Mouse (Mus musculus) kidney, embryonic 14.5 days (tissue): Measurements from ENCODE around the gene Kif16b. TPM values are rescaled to one million over a fixed set of nuclear protein-coding genes. Genes with fewer than 3 reads are reported as not detected.
A peak's percentile ranks its signal among the peaks of the same experiment; 100 is the strongest.
"Not testable (repeated sequence)": the region's sequence is repeated elsewhere in the genome, so short reads cannot be mapped to it uniquely, and the experiment has no call there.

Source experiments
- ATAC-seq: fragments of 200-750 bp; cut with Nextera tagmentation; 2 replicates; pipeline ENCODE4 v1.8.0; 2017; ENCODE audit warnings: moderate number of reproducible peaks, mild to moderate bottlenecking, moderate TSS enrichment, moderate library complexity; ENCODE audit not compliant: low FRiP score, low TSS enrichment
- H3K27ac ChIP-seq: fragments of 300-500 bp; sonication (generic); 2 replicates; pipeline ENCODE4 v1.5.1; 2014; ENCODE audit warnings: low read depth, mild to moderate bottlenecking, low read length, moderate library complexity, mixed read lengths
- H3K27me3 ChIP-seq: fragments of 300-500 bp; sonication (generic); 2 replicates; pipeline ENCODE4 v1.6.1; 2014; ENCODE audit warnings: mild to moderate bottlenecking, low read length; ENCODE audit not compliant: control insufficient read depth, insufficient read depth
- H3K36me3 ChIP-seq: fragments of 300-500 bp; sonication (generic); 2 replicates; pipeline ENCODE4 v1.6.1; 2014; ENCODE audit warnings: low read length, mixed read lengths; ENCODE audit not compliant: control insufficient read depth, insufficient read depth
- H3K4me1 ChIP-seq: fragments of 300-500 bp; sonication (generic); 2 replicates; pipeline ENCODE4 v1.6.1; 2014; ENCODE audit warnings: low read length, mixed read lengths; ENCODE audit not compliant: control insufficient read depth, insufficient read depth
- H3K4me2 ChIP-seq: fragments of 300-500 bp; sonication (generic); replicated peaks from 2 replicates; pipeline ENCODE4 v1.6.1; 2014; ENCODE audit warnings: low read depth, mild to moderate bottlenecking, low read length
- H3K4me3 ChIP-seq: fragments of 300-500 bp; sonication (generic); 2 replicates; pipeline ENCODE4 v1.5.1; 2014; ENCODE audit warnings: mild to moderate bottlenecking, low read length
- H3K9ac ChIP-seq: fragments of 300-500 bp; sonication (generic); 2 replicates; pipeline ENCODE4 v1.6.1; 2014; ENCODE audit warnings: low read depth, mild to moderate bottlenecking, low read length, moderate library complexity
- H3K9me3 ChIP-seq: fragments of 300-500 bp; sonication (generic); 2 replicates; pipeline ENCODE4 v1.6.1; 2016; ENCODE audit warnings: low read length; ENCODE audit not compliant: control insufficient read depth
- WGBS: fragments of 180-500 bp; shearing (Covaris S2); extraction: QIAGEN DNeasy Blood & Tissue Kit; methylation state at CpG from one replicate; pipeline ENCODE4 v1.1.7; 2014; 5-methylcytosine and 5-hydroxymethylcytosine counted together
- polyA plus RNA-seq: library from polyadenylated mRNA; unstranded; fragments of >200 nt; fragmentation: Nextera tagmentation; extraction: Ambion mirVana; gene quantifications from 2 replicates; pipeline ENCODE4 v1.2.1, GENCODE M21; 2014

Gene Kif16b
- polyA plus RNA-seq, 1 experiment from 2014 or later: 17.1 TPM

GRCm38 (mm10) chr2:142589403-142590283 lies 311.7 kb downstream of the Kif16b start:
- H3K4me3 ChIP-seq: no peak overlapping the region
- no peaks in the 10 kb centered on the region for H3K36me3 ChIP-seq
- no peaks in the 10 kb centered on the region for H3K27me3 ChIP-seq
- H3K4me2 ChIP-seq: no peak overlapping the region
- H3K9ac ChIP-seq: no peak overlapping the region
- ATAC-seq: peak; percentile 21; the same call in 1 of the 2 replicates
- WGBS: 38% methylated on average over 14 of the region's 14 CpGs
- peaks cover 12% of the 10 kb centered on the region for H3K4me1 ChIP-seq
- no peaks in the 10 kb centered on the region; the same call in 1 of the 2 replicates for H3K9me3 ChIP-seq
- no peak overlapping the region; the same call in 1 of the 2 replicates for H3K27ac ChIP-seq

- Histone ChIP-seq H3K4me3 (no peak overlapping the region), H3K36me3 (no peaks in the 10 kb centered on the region), H3K4me2 (no peak overlapping the region), H3K27me3 (no peaks in the 10 kb centered on the region), H3K4me1 (peaks cover 12% of the 10 kb centered on the region), H3K27ac (no peak overlapping the region), H3K9me3 (no peaks in the 10 kb centered on the region), H3K9ac (no peak overlapping the region)
- 67% methylated on average over 5 of the region's 5 CpGs for WGBS
- ATAC-seq: 0 out of 2 replicates have a peak, but pooled peaks have one; percentile 40
Observed at GRCm38 (mm10) chr2:142585845-142586244, 315.5 kb downstream of the Kif16b start.

DNA sequence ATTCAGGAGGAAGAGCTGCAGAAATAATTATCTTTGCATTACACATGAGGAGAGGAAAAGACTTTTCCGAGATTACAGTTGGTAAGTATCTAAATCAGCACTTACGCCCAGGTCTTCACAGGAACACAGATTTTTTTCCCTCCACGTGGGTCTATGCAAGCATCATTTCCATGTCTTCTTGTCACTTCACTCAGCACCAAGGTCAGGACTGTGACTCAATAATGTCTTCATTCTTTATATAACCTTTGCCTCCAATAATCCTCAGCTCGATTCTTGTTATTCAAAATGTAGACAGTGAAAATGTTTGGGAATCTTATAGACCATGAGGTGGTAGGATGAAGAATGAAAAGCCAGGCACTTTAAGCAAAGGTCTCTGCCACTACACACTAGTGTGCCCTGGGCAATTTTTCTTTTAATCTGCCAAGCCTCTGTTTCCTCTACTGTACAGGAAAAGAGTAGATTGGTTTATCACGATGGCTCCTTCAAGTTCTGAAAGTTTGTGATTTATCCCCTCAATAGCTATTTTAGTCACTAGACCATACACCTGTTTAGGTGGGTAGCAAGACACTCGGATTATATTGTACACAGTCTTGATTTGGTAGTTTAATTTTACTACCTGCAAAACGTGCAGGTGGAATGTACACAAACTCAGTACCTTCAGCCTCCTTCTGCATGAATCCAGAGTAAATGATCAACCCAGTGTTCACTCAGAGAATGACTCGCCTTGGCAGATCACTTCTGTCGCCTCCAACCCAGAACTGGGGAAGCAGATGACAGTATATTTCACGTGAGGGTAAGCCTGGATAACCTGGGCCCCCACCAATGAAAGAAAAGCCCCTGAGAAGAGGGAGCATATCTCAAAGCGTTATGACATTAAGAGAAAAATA lies 316.2 kb downstream of the Kif16b start:
- Histone ChIP-seq H3K4me3 (no peak overlapping the region), H3K27me3 (no peaks in the 10 kb centered on the region), H3K9ac (no peak overlapping the region), H3K9me3 (no peaks in the 10 kb centered on the region), H3K4me1 (peaks cover 7% of the 10 kb centered on the region), H3K36me3 (no peaks in the 10 kb centered on the region), H3K27ac (no peak overlapping the region), H3K4me2 (no peak overlapping the region)
- WGBS: 72% methylated on average over 11 of the region's 11 CpGs
- no peak for ATAC-seq

DNA sequence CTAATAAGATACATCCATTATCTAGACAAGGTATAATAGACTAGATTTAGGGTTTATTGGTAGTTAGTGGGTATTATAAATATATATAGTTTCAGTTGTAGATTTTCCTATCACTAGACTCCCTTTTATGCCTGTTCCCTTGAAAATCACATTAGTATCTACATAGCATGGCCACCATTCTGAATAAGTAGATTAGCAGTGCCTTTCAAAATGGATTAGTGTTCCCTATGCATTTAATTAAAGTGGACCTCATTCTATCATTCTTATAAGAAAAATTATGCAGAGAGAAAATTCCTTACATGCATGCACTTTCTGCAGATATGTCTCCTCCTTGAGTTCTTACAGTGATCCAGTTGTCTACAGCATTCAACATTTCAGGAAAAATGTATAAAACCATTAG lies 320.9 kb downstream of the Kif16b start:
- H3K4me2 ChIP-seq: no peak overlapping the region
- no peak overlapping the region for H3K4me3 ChIP-seq
- no peaks in the 10 kb centered on the region for H3K27me3 ChIP-seq
- H3K9ac ChIP-seq: no peak overlapping the region
- H3K4me1 ChIP-seq: no peaks in the 10 kb centered on the region
- no peaks in the 10 kb centered on the region for H3K36me3 ChIP-seq
- no peak overlapping the region for H3K27ac ChIP-seq
- no peak for ATAC-seq
- no peaks in the 10 kb centered on the region for H3K9me3 ChIP-seq

- not testable (repeated sequence) for H3K4me3 ChIP-seq, H3K9ac ChIP-seq, ATAC-seq, H3K36me3 ChIP-seq, H3K9me3 ChIP-seq, H3K4me1 ChIP-seq, H3K27me3 ChIP-seq, H3K4me2 ChIP-seq, H3K27ac ChIP-seq
- 79% methylated on average over 9 of the region's 9 CpGs for WGBS
Observed at GRCm38 (mm10) chr2:142577414-142577813, 323.9 kb downstream of the Kif16b start.

- Histone ChIP-seq H3K27ac (no peak overlapping the region), H3K9me3 (no peaks in the 10 kb centered on the region), H3K4me2 (no peak overlapping the region), H3K4me1 (no peaks in the 10 kb centered on the region), H3K27me3 (no peaks in the 10 kb centered on the region), H3K4me3 (no peak overlapping the region), H3K36me3 (no peaks in the 10 kb centered on the region), H3K9ac (no peak overlapping the region)
- ATAC-seq: no peak
- 75% methylated on average over 8 of the region's 8 CpGs for WGBS
Observed at GRCm38 (mm10) chr2:142569771-142570170, 331.6 kb downstream of the Kif16b start.

Other genes with a start within 250 kb of the Kif16b start
- 102 and 136 TPM in 2 replicates for gene Snrpb2, start 161.5 kb upstream of the Kif16b start, polyA plus RNA-seq
- gene Otor, start 176.9 kb upstream of the Kif16b start, polyA plus RNA-seq: 0.23 and 0.41 TPM in 2 replicates